Mouse (Mus musculus): ENCODE results near the gene Polr1d.

Gene Polr1d

DNA sequence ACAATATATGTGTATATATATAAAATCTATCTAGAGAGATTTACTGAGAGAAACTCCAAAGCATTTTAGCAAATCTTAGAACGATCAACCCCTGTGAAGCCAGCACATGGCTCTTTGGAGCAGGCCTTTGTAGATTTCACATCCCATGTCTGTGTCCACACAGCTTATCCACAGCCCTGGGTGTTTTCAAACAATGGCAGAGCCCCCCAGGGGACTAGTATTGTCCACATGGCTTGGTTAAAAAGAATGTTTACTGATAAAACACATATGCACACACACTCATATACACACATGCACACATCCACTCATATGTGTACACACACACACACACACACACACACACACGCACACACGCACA lies 58.2 kb downstream of the Polr1d start:
- no peak for DNase-seq (ENCODE audit: low read depth, low spot score)

DNA sequence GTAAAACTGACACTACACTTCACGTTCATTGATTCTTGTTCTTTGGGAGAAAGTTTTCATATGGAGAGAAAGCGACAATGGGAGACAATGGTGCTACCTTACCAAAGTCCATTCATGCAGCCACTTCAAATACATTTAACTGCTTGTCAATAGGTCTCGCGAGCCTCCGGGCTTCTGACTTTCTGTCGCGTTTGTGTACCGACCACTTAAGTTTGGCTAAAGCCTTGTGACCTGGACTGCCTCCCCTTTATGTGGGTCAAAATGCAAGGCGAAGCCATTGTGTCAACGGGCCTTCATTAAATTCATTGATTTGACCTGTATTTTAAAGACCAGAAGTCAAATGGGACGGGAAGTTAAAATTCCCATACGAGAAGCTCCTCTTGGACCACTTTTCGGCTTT lies 59.1 kb downstream of the Polr1d start:
- no peak for DNase-seq (ENCODE audit: low read depth, low spot score)

DNA sequence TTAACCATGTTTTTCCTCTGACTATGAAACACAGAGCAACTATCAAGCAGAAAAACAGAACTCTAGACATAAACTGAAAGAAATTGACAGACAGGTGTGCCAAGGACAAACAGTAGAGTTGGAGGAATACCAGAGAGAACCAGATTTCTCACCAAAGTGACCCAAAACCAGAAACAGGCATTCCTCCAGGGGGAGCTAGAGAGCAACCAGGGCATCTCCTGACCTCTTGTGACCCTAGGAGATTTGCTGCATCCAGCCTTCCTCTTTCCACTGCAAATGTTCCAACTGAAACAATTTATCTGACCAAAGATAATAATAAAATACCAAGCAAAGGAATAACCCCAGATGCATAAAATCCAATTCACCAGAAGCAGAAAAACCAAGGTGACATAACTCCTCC lies 70.5 kb downstream of the Polr1d start:
- peak; percentile 60 for DNase-seq (ENCODE audit: low read depth, low spot score)

DNA sequence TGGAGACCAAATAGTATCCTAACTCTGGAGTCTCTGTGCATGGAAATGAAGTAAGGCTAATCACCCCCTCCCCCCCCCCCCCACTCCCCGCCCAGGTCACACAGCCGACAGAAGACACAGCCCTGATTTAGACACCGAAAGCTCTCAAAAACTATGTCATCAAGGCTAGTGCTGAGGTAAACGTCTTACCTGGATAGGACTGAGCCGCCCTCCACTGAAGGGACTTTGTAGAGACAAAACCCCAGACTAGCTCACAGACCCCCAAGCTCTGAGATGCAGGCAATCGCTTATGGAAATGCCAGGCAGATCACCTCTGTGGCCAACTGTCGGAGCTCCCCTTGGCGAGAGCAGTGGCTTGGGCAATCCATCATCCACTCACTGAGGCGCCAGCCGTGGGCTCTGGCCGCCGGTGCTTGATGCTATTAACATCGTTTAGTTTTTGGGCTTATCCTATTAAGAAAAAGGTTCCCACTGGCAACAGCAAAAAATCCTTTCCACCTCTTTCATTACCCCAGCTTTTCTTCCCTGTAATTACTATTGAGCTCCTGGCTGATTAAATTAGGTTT lies 78.0 kb downstream of the Polr1d start:
- DNase-seq (ENCODE audit: low read depth, low spot score): peak; percentile 60

DNA sequence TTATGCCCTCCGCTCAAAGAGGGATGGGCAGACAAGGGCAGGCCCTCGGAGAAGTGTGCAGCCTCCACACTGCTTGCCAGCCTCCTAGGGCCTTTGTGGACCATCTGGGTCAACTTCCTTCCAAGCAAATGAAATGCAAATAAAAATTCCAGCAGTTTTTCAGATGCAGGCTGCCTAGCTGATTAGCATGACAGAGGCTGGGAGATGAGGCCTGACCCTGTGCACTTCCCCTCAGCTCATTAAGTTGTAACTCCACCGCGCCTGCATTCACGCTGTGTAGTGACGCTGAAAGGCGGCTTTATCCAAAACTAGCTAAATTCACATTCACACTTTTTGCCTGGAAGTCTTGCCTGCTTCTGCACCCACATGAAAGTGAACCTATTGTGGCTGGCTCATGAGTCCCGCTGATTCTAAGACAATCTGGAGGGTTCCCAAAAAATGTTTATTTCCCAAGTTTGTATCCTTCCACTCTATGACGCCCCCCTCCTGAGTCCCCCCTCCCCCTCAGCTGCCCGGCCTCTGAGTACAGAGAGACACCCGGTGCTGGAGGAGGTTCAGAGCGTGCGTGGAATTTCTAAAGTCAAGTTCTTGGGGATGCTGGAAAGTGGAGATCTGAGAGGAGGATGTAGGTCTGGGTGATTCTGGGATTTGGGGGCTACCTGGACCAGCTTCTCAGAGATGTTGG lies 78.7 kb downstream of the Polr1d start:
- peak; percentile 98 for DNase-seq (ENCODE audit: low read depth, low spot score)

DNA sequence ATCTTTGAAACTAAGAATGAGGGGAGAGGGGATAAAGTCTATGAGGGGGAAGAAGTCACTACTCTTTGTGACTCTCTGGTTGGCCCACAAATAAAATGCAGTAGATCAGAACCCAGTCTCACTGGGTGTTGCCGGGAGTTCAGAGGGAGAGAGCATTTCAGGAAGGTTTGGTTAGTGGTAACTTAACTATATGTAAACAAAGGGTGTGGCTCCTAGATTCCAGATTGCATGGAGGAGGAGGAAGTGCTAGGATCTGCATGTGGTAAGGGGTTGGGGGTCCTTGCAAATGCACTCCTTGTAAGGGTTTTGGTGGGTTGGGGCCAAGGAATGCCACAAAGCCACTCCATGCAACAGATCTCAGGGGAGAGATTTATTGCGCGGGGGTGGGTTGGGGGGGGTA lies 79.5 kb downstream of the Polr1d start:
- DNase-seq (ENCODE audit: low read depth, low spot score): peak; percentile 80

DNA sequence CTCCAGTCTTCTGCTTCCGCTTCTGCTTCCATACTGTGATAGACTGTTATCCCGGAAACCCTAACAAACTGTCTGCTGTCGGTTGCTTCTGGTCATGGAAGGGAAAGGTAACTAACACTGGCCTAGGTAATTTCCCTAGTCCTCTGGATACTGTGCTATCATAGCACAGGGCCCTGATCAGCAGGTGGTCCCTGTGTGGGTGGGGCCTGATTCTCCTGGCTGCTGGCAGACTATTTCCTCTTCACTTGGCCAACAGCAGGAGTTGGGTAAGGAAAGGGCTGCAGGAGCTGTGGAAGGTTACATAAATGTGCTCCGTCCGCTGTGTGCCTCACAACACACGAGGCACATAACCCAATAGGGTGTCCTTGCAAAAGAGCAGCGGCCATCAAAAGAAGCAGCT lies 80.6 kb downstream of the Polr1d start:
- peak; percentile 64 for DNase-seq (ENCODE audit: low read depth, low spot score)

DNA sequence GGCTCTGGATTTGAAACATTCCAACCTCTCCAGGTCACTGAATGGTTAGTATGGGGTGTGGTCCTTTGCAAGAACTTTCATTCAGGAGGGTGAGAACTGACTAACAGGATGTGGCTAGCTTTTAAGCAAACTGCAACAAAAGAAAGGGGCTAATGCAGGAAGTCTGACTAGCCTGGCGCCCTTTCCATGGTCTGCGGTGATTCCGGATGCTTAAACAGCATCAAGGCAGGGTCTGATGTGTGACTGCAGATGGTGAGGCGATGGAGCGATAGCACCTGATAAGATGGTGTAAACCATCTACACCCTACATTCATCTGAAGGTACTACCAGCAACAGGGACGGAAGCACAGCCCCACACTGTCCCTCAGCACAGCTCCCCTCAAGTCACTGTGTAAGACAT lies 82.5 kb downstream of the Polr1d start:
- DNase-seq (ENCODE audit: low read depth, low spot score): peak; percentile 78

DNA sequence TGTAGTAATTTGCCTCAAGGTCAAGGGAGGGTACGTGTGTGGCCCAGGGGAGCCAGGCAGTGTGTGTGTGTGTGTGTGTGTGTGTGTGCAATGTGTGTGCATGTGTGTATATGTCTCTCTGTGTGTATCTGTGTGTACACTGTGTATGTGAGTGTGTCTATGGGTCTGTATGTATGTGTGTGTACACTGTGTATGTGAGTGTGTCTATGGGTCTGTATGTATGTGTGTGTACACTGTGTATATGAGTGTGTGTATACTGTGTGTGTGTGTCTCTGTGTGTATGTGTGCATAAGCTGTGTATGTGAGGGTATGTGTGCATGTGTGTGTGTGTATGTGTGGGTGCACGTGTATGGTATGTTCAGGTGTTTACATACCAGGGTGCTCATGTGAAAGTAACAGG lies 82.9 kb downstream of the Polr1d start:
- DNase-seq (ENCODE audit: low read depth, low spot score): no peak
